Mouse (Mus musculus) layer of hippocampus, adult 2 months (tissue): ENCODE results near the gene H2-Q2. TPM values are rescaled to one million over a fixed set of nuclear protein-coding genes. Genes with fewer than 3 reads are reported as not detected.
"Not testable (repeated sequence)": the region's sequence is repeated elsewhere in the genome, so short reads cannot be mapped to it uniquely, and the experiment has no call there.

Experiments
- DNase-seq, 2 experiments: peaks; one replicate each; pipeline ENCODE4 v3.0.0; 2022; ENCODE audit warnings: low spot score in 2 of 2
- H3K27ac ChIP-seq: fragments of 200-600 bp; 2 replicates; pipeline ENCODE4 v1.8.1; 2022
- H3K4me3 ChIP-seq: fragments of 200-600 bp; 2 replicates; pipeline ENCODE4 v1.8.1; 2022; ENCODE audit warnings: mild to moderate bottlenecking
- CTCF ChIP-seq: fragments of 200-600 bp; conservative IDR thresholded peaks from 2 replicates; pipeline ENCODE4 v1.8.1; 2022; ENCODE audit warnings: antibody characterized with exemption, mild to moderate bottlenecking, moderate library complexity
- total RNA-seq, 2 experiments: library from RNA; stranded (reverse); gene quantifications; 2 replicates each; pipeline ENCODE4 v1.2.3; 2021

H2-Q2 gene
- total RNA-seq, 2 experiments from 2014 or later, result 0.38 TPM; not detected in 1

DNA sequence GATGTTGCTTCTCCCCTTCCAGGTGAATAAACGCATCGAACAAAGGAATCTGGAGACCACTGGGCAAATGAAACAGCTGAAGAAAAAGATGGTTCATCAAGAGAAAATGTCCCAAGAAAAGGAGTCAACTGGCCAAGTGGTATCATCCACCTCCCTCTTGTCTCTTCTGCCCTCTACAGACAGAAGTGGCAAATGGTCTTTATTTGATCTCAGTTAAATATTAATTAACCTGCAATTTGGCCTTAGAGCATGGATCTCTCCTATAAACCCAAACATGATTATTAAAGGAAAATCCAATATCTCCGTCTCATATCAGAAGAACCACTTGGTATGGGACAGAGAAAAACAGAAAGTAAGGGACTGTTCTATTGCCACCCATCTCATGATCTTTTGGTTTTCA is 12.3 kb upstream of the H2-Q2 start:
- not testable (repeated sequence) for DNase-seq, H3K4me3 ChIP-seq, H3K27ac ChIP-seq
- TF ChIP-seq CTCF, result peak; percentile 47

DNA sequence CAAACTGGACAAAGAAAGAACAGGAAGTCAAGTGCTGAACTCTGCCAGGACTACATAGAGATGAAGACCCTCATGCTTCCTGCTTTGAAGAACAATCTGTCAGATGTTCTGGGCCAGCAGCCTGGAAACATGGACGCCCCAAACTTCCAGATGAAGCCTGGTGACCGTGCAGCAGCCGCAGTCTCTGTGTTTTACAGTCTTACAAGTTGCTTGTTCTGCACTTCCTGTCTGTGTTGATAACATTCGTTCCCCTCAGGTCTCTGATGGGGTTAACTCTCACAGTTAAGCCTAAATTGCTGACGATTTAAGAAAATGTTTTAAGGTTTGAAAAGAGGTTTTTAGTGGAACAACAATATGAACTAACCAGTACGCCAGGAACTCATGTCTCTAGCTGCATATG is 10.5 kb upstream of the H2-Q2 start:
- H3K4me3 ChIP-seq, DNase-seq, H3K27ac ChIP-seq: not testable (repeated sequence)

DNA sequence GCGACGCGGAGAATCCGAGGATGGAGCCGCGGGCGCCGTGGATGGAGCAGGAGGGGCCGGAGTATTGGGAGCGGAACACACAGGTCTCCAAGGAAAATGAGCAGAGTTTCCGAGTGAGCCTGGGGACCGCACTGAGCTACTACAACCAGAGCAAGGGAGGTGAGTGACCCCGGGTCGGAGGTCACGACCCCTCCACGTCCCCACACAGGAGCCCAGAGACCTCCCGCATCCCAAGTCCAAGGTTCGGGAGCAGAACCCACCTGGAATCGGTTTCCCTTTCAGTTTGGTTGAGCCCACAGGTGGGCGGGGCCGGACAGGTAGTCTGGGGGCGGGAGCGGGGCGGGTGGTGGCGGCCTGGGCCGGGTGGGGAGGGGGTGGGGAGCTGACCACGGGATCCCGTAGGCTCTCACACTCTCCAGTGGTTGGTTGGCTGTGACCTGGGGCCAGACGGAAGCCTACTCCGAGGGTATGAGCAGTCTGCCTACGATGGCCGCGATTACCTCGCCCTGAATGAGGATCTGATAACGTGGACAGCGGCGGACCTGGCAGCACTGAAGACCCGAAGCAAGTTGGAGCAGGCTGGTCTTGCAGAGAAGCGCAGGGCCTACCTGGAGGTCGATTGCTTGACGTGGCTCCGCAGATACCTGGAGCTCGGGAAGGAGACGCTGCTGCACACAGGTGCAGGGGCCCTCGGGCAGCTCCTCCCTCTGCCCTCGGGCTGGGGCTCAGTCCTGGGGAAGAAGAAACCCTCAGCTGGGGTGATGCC is 852 bp downstream of the H2-Q2 start:
- Histone ChIP-seq H3K4me3 (peak overlapping the region; percentile 44), H3K27ac (no peak overlapping the region)
- no peak for TF ChIP-seq CTCF
- no peak for DNase-seq

DNA sequence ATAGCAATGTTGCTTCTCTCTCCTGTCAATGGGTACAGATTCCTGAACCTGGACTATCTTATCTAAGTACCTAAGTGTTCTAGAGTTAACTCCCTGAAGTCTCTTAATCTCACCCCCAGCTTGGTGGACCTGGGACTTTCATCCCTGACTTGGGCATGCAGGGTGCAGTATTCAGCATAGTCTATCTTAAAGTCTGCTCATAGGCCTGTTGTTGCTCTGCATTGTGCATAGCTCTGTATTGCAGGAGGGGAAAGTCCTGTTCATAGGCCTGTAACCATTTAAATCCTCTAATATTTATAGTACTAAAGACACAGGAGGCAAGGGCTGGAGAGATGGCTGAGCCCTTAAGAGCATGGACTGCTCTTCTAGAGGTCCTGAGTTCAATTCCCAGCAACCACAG is 5.6 kb downstream of the H2-Q2 start:
- DNase-seq, H3K4me3 ChIP-seq, H3K27ac ChIP-seq: not testable (repeated sequence)

DNA sequence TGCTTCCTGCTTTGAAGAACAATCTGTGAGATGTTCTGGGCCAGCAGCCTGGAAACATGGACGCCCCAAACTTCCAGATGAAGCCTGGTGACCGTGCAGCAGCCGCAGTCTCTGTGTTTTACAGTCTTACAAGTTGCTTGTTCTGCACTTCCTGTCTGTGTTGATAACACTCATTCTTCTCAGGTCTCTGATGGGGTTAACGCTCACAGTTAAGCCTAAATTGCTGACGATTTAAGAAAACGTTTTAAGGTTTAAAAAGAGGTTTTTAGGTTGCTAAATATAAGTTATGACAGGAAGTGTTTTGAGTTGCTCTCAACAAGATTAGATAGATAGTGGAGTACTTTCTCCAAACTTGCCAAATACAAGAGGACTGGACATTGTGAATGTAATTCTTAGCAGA is 11.2 kb downstream of the H2-Q2 start:
- not testable (repeated sequence) for DNase-seq, H3K27ac ChIP-seq, H3K4me3 ChIP-seq

DNA sequence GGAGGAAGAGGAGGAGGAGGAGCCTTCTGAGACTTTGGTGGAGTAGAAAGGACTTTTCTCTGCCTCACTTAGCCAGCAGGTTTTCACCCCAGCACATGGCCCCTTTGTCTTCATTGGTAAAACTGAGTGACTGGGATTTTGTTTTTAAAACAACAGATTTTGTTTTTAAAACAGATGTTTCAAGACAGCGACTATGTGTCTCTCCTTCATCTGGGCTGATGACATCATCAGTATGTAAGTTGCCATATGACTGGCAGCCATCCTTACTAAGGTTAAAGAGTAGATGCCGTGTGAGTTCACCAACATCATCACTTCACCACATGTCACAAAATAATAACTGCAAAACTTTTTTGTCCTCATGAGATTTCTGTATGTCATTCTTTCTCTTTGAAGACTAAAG is 12.0 kb downstream of the H2-Q2 start:
- Histone ChIP-seq H3K4me3 (no peak overlapping the region), H3K27ac (no peak overlapping the region)
- DNase-seq, result no peak
- TF ChIP-seq CTCF, result no peak

DNA sequence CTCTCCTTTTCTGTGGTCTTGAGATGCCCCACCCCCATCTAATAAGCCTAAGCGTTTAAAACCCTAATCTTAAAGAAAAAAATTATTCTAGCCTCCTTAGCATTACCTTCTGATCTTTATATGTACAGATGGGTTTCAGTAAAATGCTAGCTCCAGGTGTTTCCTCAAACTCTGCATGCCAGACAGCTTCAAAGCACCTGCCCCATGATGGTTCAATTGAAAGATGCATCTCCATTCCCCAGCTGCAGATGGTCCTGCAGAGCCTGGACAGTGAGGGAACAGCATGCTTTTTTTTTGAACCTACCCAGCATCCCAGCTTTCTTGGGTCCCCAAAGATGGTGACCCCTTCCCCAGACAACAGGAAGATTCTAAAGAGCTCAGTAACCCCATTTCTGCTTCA is 15.0 kb downstream of the H2-Q2 start:
- Histone ChIP-seq H3K4me3 (no peak overlapping the region), H3K27ac (no peak overlapping the region)
- no peak for TF ChIP-seq CTCF
- DNase-seq, result no peak

DNA sequence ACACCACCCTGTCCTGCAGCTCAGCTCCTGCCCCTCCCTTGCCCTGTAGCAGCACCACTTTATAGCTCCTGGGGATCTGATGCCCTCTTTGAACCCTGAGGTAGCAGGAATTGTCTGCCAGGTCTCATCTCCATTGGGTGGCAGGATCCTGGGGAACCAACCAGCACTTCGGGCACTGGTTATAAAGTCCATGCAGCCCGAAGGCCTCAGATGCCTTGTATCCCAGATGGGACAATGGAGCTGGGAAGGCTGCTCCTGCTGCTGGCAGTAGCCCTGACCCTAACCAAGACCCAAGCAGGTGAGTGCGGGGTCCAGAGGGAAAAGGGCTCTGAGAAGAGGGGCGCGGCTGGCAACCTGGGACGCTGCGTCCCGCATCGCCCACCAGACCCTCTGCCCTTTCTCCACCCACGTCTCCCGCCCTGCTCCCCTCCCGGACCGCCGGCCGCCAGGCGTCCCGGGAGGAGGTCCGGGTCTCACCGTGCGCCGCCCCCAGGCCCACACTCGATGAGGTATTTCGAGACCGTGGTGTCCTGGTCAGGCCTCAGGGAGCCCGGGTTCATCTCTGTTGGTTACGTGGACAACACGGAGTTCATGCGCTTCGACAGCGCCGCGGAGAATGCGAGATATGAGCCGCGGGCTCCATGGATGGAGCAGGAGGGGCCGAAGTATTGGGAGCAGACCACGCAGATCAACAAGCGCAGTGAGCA is 16.9 kb downstream of the H2-Q2 start:
- Histone ChIP-seq H3K27ac (no peak overlapping the region), H3K4me3 (peak overlapping the region; percentile 22; the same call in 1 of the 2 replicates)
- DNase-seq, result no peak
- TF ChIP-seq CTCF, result no peak

DNA sequence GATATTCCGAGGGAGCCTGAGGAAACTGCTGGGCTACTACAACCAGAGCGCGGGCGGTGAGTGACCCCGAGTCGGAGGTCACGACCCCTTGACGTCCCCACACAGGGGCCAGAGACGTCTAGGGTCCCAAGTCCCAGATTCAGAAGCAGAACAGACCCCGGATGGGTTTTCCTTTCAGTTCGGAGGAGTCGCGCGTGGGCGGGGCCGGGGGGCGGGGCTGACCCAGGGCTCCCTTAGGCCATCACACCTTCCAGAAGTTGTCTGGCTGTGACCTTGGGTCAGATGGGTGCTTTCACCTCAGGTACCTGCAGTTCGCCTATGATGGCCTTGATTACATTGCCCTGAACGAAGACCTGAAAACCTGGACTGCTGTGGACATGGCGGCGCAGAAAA is 17.4 kb downstream of the H2-Q2 start:
- no peak for TF ChIP-seq CTCF
- Histone ChIP-seq H3K4me3 (peak overlapping the region; percentile 22; the same call in 1 of the 2 replicates), H3K27ac (no peak overlapping the region)
- no peak for DNase-seq

DNA sequence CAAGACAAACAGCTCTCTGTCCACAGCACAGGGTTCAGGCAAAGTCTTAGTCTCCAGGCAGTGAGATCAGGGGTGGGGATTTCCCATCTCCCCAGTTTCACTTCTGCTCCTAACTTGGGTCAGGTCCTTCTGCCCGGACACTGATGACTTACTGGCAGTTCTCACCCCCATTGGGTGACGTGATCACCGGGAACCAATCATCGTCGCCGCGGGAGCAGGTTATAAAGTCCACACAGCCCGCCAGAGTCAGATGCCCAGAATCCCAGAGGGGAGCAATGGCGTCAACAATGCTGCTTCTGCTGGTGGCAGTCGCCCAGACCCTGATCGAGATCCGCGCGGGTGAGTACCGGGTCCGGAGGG is 37.3 kb downstream of the H2-Q2 start, which contains the start of gene H2-Q4:
TSS of gene H2-Q4 (plus strand) at position 249 of the 360 bp plus-strand sequence.
- no peak for TF ChIP-seq CTCF
- H3K27ac ChIP-seq, result peak within 1 kb of the TSS; percentile 5; the same call in 1 of the 2 replicates
- H3K4me3 ChIP-seq, result peak within 1 kb of the TSS; percentile 61
- DNase-seq, result peak; percentile 81

DNA sequence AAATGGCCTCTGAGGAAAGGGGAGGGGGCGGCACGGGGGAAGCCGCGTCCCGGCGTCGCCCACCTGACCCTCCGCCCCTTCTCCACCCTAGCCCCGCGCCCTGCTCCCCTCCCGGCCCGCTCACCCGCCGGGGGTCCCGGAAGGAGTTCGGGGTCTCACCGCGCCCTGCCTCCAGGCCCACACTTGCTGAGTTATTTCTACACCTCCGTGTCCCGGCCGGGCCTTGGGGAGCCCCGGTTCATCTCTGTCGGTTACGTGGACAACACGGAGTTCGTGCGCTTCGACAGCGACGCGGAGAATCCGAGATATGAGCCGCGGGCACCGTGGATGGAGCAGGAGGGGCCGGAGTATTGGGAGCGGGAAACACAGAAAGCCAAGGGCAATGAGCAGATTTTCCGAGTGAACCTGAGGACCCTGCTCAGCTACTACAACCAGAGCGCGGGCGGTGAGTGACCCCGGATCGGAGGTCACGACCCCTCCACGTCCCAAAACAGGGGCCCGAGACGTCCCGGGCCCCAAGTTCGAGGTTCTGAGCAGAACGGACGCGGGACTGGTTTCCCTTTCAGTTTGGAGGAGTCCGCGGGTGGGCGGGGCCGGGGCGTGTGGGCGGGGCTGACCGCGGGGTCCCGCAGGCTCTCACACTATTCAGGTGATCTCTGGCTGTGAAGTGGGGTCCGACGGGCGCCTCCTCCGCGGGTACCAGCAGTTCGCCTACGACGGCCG is 37.8 kb downstream of the H2-Q2 start:
- Histone ChIP-seq H3K4me3 (peak overlapping the region; percentile 61), H3K27ac (peak overlapping the region; percentile 5; the same call in 1 of the 2 replicates)
- DNase-seq, result no peak
- TF ChIP-seq CTCF, result no peak

DNA sequence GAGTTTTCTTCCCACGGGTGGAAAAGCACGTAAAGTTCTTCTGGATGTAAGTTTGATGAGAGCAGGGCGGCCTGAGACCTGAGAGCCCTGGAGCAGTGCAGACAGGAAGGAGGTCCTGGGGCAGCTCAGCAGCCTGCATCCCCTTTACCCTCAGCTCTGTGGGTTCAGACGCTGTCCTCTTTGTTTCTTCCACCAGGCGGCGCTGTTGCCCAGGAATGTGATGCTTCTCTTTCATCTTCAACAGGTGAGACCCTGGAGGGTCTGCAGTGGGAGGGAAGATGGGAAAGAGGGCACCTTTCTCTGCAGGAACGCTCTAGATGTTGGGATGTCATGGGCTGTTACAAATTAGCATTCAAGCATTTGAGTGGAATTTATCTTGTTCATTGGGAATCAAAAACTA is 47.8 kb downstream of the H2-Q2 start:
- not testable (repeated sequence) for H3K27ac ChIP-seq, DNase-seq, H3K4me3 ChIP-seq
- peak; percentile 64 for TF ChIP-seq CTCF

DNA sequence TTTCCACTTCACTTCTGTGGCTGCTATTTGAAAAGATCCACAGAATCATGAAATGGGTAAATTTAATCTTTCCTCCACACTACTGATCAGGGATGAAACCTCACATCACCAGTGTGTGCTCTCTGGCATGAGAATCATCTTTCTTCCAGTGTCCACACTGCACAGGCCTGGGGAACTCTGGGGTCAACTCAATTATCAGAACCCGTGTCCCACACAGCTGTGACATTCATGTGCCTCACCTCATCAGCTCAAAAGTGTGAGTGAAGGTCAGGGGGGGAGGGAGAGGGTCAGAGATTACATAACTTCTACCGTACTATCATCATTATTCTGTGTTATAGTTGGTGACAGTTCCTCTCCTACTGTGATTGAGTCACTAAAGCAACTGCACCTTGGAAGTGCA is 50.6 kb downstream of the H2-Q2 start:
- H3K4me3 ChIP-seq, DNase-seq, H3K27ac ChIP-seq: not testable (repeated sequence)

DNA sequence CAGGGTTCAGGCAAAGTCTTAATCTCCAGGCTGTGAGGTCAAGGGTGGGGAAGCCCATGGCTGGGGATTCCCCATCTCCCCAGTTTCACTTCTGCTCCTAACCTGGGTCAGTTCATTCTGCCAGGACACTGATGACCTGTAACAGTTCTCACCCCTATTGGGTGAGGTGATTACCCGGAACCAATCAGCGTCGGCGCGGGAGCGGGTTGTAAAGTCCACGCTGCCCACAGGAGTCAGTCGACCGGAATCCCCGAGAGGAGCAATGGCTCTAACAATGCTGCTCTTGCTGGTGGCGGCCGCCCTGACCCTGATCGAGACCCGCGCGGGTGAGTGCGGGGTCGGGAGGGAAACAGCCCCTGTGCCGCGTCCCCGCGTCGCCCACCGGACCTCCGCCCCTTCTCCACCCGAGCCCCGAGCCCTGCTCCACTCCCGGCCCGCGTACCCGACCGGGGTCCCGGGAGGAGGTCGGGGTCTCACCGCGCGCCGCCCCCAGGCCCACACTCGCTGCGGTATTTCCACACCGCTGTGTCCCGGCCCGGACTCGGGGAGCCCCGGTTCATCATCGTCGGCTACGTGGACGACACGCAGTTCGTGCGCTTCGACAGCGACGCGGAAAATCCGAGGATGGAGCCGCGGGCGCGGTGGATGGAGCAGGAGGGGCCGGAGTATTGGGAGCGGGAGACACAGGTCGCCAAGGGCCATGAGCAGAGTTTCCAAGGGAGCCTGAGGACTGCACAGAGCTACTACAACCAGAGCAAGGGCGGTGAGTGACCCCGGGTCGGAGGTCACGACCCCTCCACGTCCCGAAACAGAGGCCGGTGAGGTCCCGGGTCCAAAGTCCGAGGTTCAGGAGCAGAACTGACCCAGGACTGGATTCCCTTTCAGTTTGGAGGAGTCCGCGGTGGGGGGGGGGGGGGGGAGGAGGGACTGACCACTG is 52.1 kb downstream of the H2-Q2 start:
- H3K27ac ChIP-seq, DNase-seq, H3K4me3 ChIP-seq: not testable (repeated sequence)
